Mouse (Mus musculus) left cerebral cortex, adult 11 months (tissue): ENCODE data around the gene Mpg.
A peak's percentile ranks its signal among the peaks of the same experiment; 100 is the strongest.

ENCODE experiments used
- DNase-seq: peaks from one replicate; pipeline ENCODE4 v3.0.0; 2022; ENCODE audit warnings: low spot score

The Mpg gene

GRCm38 (mm10) chr11:32262674-32263415, 36.5 kb downstream of the Mpg start:
- DNase-seq, result no peak

- DNase-seq, result no peak
These were observed 38.9 kb downstream of the Mpg start for GRCm38 (mm10) chr11:32265117-32265738.

- DNase-seq, result no peak
These were observed 39.9 kb downstream of the Mpg start for GRCm38 (mm10) chr11:32266194-32266593.

GRCm38 (mm10) chr11:32266776-32267175, 40.5 kb downstream of the Mpg start:
- DNase-seq, result no peak

- peak; percentile 92 for DNase-seq
These were observed 41.0 kb downstream of the Mpg start, which contains the start of gene Nprl3 for GRCm38 (mm10) chr11:32267188-32267884. Nprl3 (minus strand) TSS chr11:32267707.

GRCm38 (mm10) chr11:32267964-32268363, 41.7 kb downstream of the Mpg start:
- DNase-seq, result no peak

GRCm38 (mm10) chr11:32268952-32269351, 42.6 kb downstream of the Mpg start:
- DNase-seq, result no peak

- DNase-seq, result no peak
These were observed 44.9 kb downstream of the Mpg start for GRCm38 (mm10) chr11:32271178-32271577.

- no peak for DNase-seq
These were observed 50.0 kb downstream of the Mpg start, which contains the start of gene Hba-x for GRCm38 (mm10) chr11:32276347-32276746. Hba-x (plus strand) TSS chr11:32276400.

- no peak for DNase-seq
These were observed 51.6 kb downstream of the Mpg start for GRCm38 (mm10) chr11:32277736-32278457.

- no peak for DNase-seq
These were observed 52.2 kb downstream of the Mpg start for GRCm38 (mm10) chr11:32278458-32278957.

- DNase-seq, result no peak
These were observed 54.3 kb downstream of the Mpg start for GRCm38 (mm10) chr11:32280646-32281045.

- no peak for DNase-seq
These were observed 55.3 kb downstream of the Mpg start for GRCm38 (mm10) chr11:32281416-32282144.
